Mouse (Mus musculus): ENCODE results near the gene Gm8237. TPM values are rescaled to one million over a fixed set of nuclear protein-coding genes. Genes with fewer than 3 reads are reported as not detected.
"Not testable (repeated sequence)": the region's sequence is repeated elsewhere in the genome, so short reads cannot be mapped to it uniquely, and the experiment has no call there.

Gene Gm8237
- 0.10 and 0.24 TPM in 2 replicates for polyA plus RNA-seq (2015; fragmentation: Nextera tagmentation; extraction: Ambion mirVana)

DNA sequence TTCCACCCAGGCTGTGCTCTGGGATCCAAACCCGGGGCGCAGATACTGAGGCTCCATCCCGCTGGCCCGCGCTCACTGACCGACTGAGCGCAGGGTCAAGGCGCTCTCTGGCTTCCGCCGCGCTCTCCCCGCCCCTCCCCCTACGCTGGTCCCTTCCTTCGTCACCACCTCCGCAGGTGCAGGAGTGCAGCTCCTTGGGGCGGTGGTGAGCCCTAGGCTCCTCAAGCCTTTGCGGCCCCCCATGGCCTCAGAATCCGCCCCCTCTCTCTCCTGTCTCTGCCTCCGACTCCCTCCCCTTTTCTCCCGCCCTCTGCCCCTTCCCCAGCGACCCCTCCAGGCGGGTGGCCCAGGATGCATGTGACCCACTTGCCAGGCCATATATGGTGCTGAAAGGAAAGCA, at the start of gene Gm8237:
Gm8237 (minus strand) TSS at position 142 of the 400 bp plus-strand sequence.
- H3K4me2 ChIP-seq, result peak within 1 kb of the TSS; percentile 64
- not testable (repeated sequence) for H3K27me3 ChIP-seq; H3K4me1 ChIP-seq; H3K9me3 ChIP-seq; ATAC-seq (ENCODE audit: borderline replicate concordance, extremely low read depth, low FRiP score, low TSS enrichment); H3K9ac ChIP-seq; H3K36me3 ChIP-seq; H3K27ac ChIP-seq
- 5% methylated on average over 8 of the region's 22 CpGs for WGBS
- H3K4me3 ChIP-seq, result peak within 1 kb of the TSS; percentile 35

DNA sequence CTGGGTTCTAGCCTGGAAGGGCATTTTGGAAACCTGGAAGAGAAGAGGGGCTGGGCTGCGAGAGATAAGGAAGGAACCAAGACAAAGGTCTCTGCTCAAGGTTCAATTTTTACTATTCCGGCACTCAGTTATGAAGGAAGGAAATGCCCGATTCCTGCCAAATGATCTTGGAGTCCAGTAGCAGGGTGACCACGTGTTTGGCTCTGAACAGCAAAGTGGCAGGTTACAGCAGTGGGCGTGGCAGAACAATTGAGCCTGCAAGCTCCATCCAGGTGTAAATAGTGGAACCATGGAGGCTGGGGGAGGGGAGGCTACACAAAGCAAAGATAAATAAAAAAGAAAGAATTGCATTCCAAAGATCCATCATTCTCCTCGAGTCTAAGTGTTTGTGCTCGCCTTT, 43.1 kb upstream of the Gm8237 start:
- H3K4me1 ChIP-seq; H3K9me3 ChIP-seq; H3K9ac ChIP-seq; H3K4me2 ChIP-seq; ATAC-seq (ENCODE audit: borderline replicate concordance, extremely low read depth, low FRiP score, low TSS enrichment); H3K27ac ChIP-seq; H3K27me3 ChIP-seq; H3K36me3 ChIP-seq; H3K4me3 ChIP-seq: not testable (repeated sequence)
- WGBS, result 65% methylated on average over 7 of the region's 7 CpGs

DNA sequence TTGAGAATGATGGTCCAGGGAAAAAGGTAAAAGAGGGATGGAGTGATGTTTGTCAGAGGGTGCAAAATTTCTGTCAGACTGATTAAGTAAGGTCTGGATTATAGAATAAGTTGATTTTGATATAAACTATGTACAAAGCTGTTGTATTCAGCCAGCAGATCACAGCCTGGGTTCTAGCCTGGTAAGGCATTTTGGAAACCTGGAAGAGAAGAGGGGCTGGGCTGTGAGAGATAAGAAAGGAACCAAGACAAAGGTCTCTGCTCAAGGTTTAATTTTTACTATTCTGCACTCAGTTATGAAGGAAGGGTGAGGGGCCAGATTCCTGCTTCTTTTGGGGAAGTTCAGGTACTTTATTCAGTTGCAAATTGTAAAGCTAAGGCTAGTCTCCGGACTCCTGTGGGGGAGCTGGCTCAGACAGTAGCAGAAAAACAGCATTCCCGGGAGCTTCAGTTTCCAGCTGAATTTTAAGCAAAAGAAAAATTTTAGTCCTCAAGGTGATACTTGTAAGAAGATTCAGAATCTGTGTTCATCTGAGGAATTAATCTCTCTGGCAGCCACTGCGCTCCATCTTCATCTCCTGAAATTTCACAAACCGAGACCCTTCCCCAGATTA, 38.3 kb upstream of the Gm8237 start:
- H3K36me3 ChIP-seq; H3K4me2 ChIP-seq; H3K4me3 ChIP-seq; H3K27me3 ChIP-seq; H3K9me3 ChIP-seq; H3K4me1 ChIP-seq; ATAC-seq (ENCODE audit: borderline replicate concordance, extremely low read depth, low FRiP score, low TSS enrichment); H3K9ac ChIP-seq; H3K27ac ChIP-seq: not testable (repeated sequence)
- WGBS, result 81% methylated on average over 4 of the region's 4 CpGs

DNA sequence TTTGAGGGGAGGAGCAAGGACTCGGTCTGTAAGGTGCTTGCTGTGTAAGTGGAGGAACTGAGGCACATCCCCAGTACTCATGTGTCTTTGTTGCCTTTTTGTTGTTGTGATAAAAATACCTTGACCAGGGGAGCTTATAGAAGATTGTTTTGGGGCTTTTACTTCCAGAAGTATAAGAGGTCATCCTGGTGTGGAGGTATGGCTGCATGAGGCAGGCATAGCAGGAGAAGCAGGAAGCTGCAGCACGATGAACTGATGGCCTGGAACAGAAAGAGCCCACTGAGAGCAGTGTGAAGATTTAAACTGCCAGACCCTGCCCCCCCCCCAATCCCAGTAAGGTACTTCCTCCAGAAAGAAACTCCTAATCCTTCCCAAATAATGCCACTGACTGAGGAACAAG, 33.5 kb upstream of the Gm8237 start:
- H3K4me1 ChIP-seq; H3K9me3 ChIP-seq; H3K27ac ChIP-seq; H3K27me3 ChIP-seq; ATAC-seq (ENCODE audit: borderline replicate concordance, extremely low read depth, low FRiP score, low TSS enrichment); H3K4me2 ChIP-seq; H3K36me3 ChIP-seq; H3K4me3 ChIP-seq; H3K9ac ChIP-seq: not testable (repeated sequence)
- 59% methylated on average over 2 of the region's 2 CpGs for WGBS

DNA sequence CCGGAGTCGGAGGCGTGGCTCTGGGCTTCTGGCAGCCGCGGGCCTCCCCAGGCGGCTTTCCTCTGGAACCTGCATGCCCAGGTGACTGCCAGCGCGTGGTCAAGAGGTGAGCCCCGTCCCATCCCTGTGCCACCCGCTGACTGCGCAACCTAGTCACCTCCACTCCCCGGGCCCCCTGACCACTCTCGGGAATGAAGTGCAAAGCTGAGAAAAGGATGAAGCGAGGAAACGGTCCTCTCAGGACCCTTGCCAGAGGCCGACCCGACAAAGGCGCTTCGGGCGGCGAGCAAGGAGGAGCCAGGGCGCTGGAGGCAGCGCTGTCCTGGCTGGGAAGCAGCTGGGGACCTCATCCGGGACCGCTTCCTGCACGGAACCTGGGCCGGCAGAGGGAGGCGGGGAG, 391 bp downstream of the Gm8237 start:
- not testable (repeated sequence) for H3K9me3 ChIP-seq; H3K36me3 ChIP-seq; H3K9ac ChIP-seq; ATAC-seq (ENCODE audit: borderline replicate concordance, extremely low read depth, low FRiP score, low TSS enrichment); H3K4me1 ChIP-seq; H3K27ac ChIP-seq; H3K27me3 ChIP-seq
- Histone ChIP-seq H3K4me3 (peak overlapping the region; percentile 35), H3K4me2 (peak overlapping the region; percentile 64)
- WGBS, result 0% methylated on average over 14 of the region's 28 CpGs

DNA sequence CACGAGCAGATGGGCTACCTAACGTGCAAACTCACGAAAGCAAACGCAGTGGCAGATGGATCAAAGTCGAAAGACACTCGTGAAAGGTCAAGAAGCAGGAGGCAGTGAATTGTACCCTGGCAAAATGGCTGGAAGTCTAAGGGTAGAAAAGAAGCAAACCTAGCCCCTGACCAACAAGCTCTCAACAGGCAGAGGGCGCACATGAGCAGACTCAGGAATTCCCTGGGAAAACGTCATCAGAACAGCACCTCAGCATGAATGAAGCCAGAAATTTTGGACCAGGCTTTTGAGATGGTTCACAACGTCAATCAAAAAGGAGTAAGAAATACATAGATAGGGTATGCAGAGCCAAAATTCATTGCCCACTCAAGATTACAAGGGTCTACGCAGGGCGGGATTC, 1.0 kb downstream of the Gm8237 start:
- not testable (repeated sequence) for H3K4me3 ChIP-seq; H3K27ac ChIP-seq; H3K9ac ChIP-seq; H3K4me1 ChIP-seq; H3K36me3 ChIP-seq; H3K4me2 ChIP-seq; H3K9me3 ChIP-seq; H3K27me3 ChIP-seq; ATAC-seq (ENCODE audit: borderline replicate concordance, extremely low read depth, low FRiP score, low TSS enrichment)
- WGBS, result 11% methylated on average over 5 of the region's 11 CpGs

DNA sequence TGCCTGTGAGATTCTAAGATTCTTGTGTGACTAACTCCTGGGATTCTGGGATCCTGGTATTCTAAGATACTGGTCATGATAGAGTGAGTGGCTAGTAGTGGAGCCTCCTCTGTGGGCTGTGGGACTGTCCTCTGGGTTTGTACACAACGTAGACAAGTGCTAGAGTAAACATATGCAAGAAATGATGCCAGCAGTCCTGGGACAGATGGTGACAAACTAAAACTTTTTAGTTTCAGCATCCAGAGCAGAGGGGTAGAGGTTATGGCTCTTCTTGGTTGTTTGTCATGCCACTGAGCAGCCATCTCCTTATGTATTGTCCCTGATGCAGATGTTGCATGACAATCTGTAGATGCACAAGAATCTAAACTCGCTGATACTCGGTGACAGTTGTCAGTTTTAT, 24.3 kb downstream of the Gm8237 start:
- H3K36me3 ChIP-seq; ATAC-seq (ENCODE audit: borderline replicate concordance, extremely low read depth, low FRiP score, low TSS enrichment); H3K9ac ChIP-seq; H3K4me3 ChIP-seq; H3K27ac ChIP-seq; H3K4me2 ChIP-seq; H3K9me3 ChIP-seq; H3K4me1 ChIP-seq; H3K27me3 ChIP-seq: not testable (repeated sequence)
- WGBS, result 66% methylated on average over 3 of the region's 3 CpGs

DNA sequence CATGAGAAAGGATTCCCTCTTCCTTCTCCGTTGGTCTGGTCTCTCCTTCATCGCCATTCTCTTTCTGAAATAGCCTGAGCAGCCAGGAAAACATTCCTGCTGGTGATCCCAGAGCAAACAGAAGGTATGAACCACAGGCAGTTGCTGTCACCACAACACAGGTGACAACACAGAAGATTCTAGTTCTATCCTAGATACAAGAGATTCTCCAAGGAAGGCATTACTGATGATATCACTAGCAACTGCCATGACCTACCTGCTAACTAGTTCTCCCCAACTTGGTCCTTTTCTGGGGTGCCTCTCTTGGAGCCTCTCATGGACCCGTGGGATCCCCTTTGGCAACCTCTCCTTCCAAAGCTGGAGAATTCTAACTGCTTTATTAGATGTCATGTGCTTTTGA, 50.0 kb downstream of the Gm8237 start, which contains the start of gene Gm3424:
Gm3424 (minus strand) TSS at position 101 of the 400 bp plus-strand sequence.
- H3K9me3 ChIP-seq; H3K4me2 ChIP-seq; ATAC-seq (ENCODE audit: borderline replicate concordance, extremely low read depth, low FRiP score, low TSS enrichment); H3K36me3 ChIP-seq; H3K27me3 ChIP-seq; H3K4me1 ChIP-seq; H3K9ac ChIP-seq; H3K27ac ChIP-seq; H3K4me3 ChIP-seq: not testable (repeated sequence)
- WGBS, result no CpG with 5 or more reads among the region's 3 CpGs

DNA sequence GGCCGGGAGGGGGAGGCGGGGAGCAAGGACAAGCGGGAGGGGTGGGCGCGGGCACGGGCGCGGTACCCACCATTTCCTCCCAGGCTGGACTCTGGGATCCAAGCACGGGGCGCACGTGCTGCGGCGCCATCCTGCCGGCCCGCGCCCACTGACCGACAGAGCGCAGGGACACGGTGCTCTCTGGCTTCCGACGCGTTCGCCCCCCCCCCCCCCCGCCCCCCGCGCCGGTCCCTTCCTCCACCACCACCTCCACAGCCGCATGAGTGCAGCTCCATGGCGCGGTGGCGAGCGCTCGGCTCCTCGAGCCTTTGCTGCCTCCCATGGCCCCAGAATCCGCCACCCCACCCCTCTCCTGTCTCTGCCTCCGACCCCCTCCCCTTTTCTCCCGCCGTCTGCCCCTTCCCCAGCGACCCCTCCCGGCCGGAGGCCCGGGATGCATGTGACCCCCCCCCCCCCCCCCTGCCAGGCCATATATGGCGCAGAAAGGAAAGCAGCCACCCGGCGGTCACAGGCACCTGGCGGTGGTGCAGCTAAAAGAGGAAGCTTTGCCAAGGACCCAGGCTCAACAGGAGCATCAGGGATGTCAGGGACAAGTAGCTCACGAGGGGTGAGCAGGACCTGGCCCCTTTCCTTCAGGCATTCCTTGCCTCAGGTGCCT, 67.4 kb downstream of the Gm8237 start:
- ATAC-seq (ENCODE audit: borderline replicate concordance, extremely low read depth, low FRiP score, low TSS enrichment); H3K4me2 ChIP-seq; H3K9me3 ChIP-seq; H3K9ac ChIP-seq; H3K4me3 ChIP-seq; H3K27ac ChIP-seq; H3K27me3 ChIP-seq; H3K36me3 ChIP-seq; H3K4me1 ChIP-seq: not testable (repeated sequence)
- no CpG with 5 or more reads among the region's 47 CpGs for WGBS

Other genes with a start within 250 kb of the Gm8237 start
- not detected in 2 replicates for gene Gm8265, start 247.4 kb downstream of the Gm8237 start, polyA plus RNA-seq (2015; fragmentation: Nextera tagmentation; extraction: Ambion mirVana)
- not detected in 2 replicates for gene Gm9603, start 192.9 kb downstream of the Gm8237 start, polyA plus RNA-seq (2015; fragmentation: Nextera tagmentation; extraction: Ambion mirVana)
- gene Gm3373, start 138.8 kb downstream of the Gm8237 start, polyA plus RNA-seq (2015; fragmentation: Nextera tagmentation; extraction: Ambion mirVana), result 0.52 TPM in 1 of 2 replicates, not detected in the other
- 0.50 and 0.57 TPM in 2 replicates for gene Gm3383, start 72.4 kb downstream of the Gm8237 start, polyA plus RNA-seq (2015; fragmentation: Nextera tagmentation; extraction: Ambion mirVana)
- gene Gm3424, start 50.1 kb downstream of the Gm8237 start, polyA plus RNA-seq (2015; fragmentation: Nextera tagmentation; extraction: Ambion mirVana), result not detected in 2 replicates
- gene Gm3248, start 81.4 kb upstream of the Gm8237 start, polyA plus RNA-seq (2015; fragmentation: Nextera tagmentation; extraction: Ambion mirVana), result 0.45 and 0.49 TPM in 2 replicates
- not detected in 2 replicates for gene Gm3453, start 98.8 kb upstream of the Gm8237 start, polyA plus RNA-seq (2015; fragmentation: Nextera tagmentation; extraction: Ambion mirVana)
- not detected in 2 replicates for gene Gm6337, start 177.9 kb upstream of the Gm8237 start, polyA plus RNA-seq (2015; fragmentation: Nextera tagmentation; extraction: Ambion mirVana)
- gene Gm8206, start 213.6 kb upstream of the Gm8237 start, polyA plus RNA-seq (2015; fragmentation: Nextera tagmentation; extraction: Ambion mirVana), result 0.35 and 0.52 TPM in 2 replicates
- gene Gm3468, start 228.3 kb upstream of the Gm8237 start, polyA plus RNA-seq (2015; fragmentation: Nextera tagmentation; extraction: Ambion mirVana), result 1.2 TPM in 2 replicates
- gene Gm3476, start 245.4 kb upstream of the Gm8237 start, polyA plus RNA-seq (2015; fragmentation: Nextera tagmentation; extraction: Ambion mirVana), result not detected in 2 replicates